Mouse (Mus musculus): Measurements from ENCODE around the gene Galm. TPM values are rescaled to one million over a fixed set of nuclear protein-coding genes. Genes with fewer than 3 reads are reported as not detected.

The Galm gene
- polyA plus RNA-seq, 1 experiment from 2014 or later = 2.8 TPM

GRCm38 (mm10) chr17:80124985-80125750 lies 2.1 kb upstream of the Galm start:
- H3K36me3 ChIP-seq (ENCODE audit: control insufficient read depth, insufficient read depth, low read length) = no peaks in the 10 kb centered on the region
- H3K9me3 ChIP-seq (ENCODE audit: control insufficient read depth, low read length) = no peaks in the 10 kb centered on the region
- no peak overlapping the region for H3K4me3 ChIP-seq (ENCODE audit: low read length)
- no peak overlapping the region for H3K9ac ChIP-seq (ENCODE audit: low read depth, low read length)
- WGBS = 91% methylated on average over 5 of the region's 5 CpGs
- no peak overlapping the region for H3K4me2 ChIP-seq (ENCODE audit: low read length)
- no peaks in the 10 kb centered on the region for H3K27me3 ChIP-seq (replicated peaks; ENCODE audit: control insufficient read depth, insufficient read depth, low read length)
- H3K27ac ChIP-seq (ENCODE audit: low read depth, low read length) = no peak overlapping the region
- ATAC-seq = no peak
- peaks cover 4% of the 10 kb centered on the region for H3K4me1 ChIP-seq (ENCODE audit: control insufficient read depth, insufficient read depth, low read depth, low read length)

- H3K36me3 ChIP-seq (ENCODE audit: control insufficient read depth, insufficient read depth, low read length) = no peaks in the 10 kb centered on the region
- H3K4me3 ChIP-seq (ENCODE audit: low read length) = no peak overlapping the region
- no peak overlapping the region for H3K27ac ChIP-seq (ENCODE audit: low read depth, low read length)
- no peak overlapping the region for H3K9ac ChIP-seq (ENCODE audit: low read depth, low read length)
- H3K4me2 ChIP-seq (ENCODE audit: low read length) = no peak overlapping the region
- ATAC-seq = no peak
- H3K9me3 ChIP-seq (ENCODE audit: control insufficient read depth, low read length) = no peaks in the 10 kb centered on the region
- peaks cover 4% of the 10 kb centered on the region for H3K4me1 ChIP-seq (ENCODE audit: control insufficient read depth, insufficient read depth, low read depth, low read length)
- 87% methylated on average over 6 of the region's 6 CpGs for WGBS
- no peaks in the 10 kb centered on the region for H3K27me3 ChIP-seq (replicated peaks; ENCODE audit: control insufficient read depth, insufficient read depth, low read length)
Measured at GRCm38 (mm10) chr17:80126166-80126565, 1.1 kb upstream of the Galm start.

- H3K4me1 ChIP-seq (ENCODE audit: control insufficient read depth, insufficient read depth, low read depth, low read length) = peaks cover 4% of the 10 kb centered on the region
- no peak for ATAC-seq
- no peak overlapping the region for H3K9ac ChIP-seq (ENCODE audit: low read depth, low read length)
- H3K27me3 ChIP-seq (replicated peaks; ENCODE audit: control insufficient read depth, insufficient read depth, low read length) = no peaks in the 10 kb centered on the region
- no peaks in the 10 kb centered on the region for H3K9me3 ChIP-seq (ENCODE audit: control insufficient read depth, low read length)
- 86% methylated on average over 13 of the region's 13 CpGs for WGBS
- H3K36me3 ChIP-seq (ENCODE audit: control insufficient read depth, insufficient read depth, low read length) = no peaks in the 10 kb centered on the region
- no peak overlapping the region for H3K4me3 ChIP-seq (ENCODE audit: low read length)
- no peak overlapping the region for H3K4me2 ChIP-seq (ENCODE audit: low read length)
- no peak overlapping the region for H3K27ac ChIP-seq (ENCODE audit: low read depth, low read length)
Measured at GRCm38 (mm10) chr17:80128476-80128990, 1.3 kb downstream of the Galm start.

GRCm38 (mm10) chr17:80129387-80129786 lies 2.1 kb downstream of the Galm start:
- ATAC-seq = no peak
- H3K9me3 ChIP-seq (ENCODE audit: control insufficient read depth, low read length) = no peaks in the 10 kb centered on the region
- 78% methylated on average over 4 of the region's 4 CpGs for WGBS
- H3K36me3 ChIP-seq (ENCODE audit: control insufficient read depth, insufficient read depth, low read length) = no peaks in the 10 kb centered on the region
- H3K9ac ChIP-seq (ENCODE audit: low read depth, low read length) = no peak overlapping the region
- H3K27me3 ChIP-seq (replicated peaks; ENCODE audit: control insufficient read depth, insufficient read depth, low read length) = no peaks in the 10 kb centered on the region
- peaks cover 4% of the 10 kb centered on the region for H3K4me1 ChIP-seq (ENCODE audit: control insufficient read depth, insufficient read depth, low read depth, low read length)
- no peak overlapping the region for H3K27ac ChIP-seq (ENCODE audit: low read depth, low read length)
- H3K4me3 ChIP-seq (ENCODE audit: low read length) = no peak overlapping the region
- no peak overlapping the region for H3K4me2 ChIP-seq (ENCODE audit: low read length)

- no peak overlapping the region for H3K27ac ChIP-seq (ENCODE audit: low read depth, low read length)
- no peaks in the 10 kb centered on the region for H3K27me3 ChIP-seq (replicated peaks; ENCODE audit: control insufficient read depth, insufficient read depth, low read length)
- no peak overlapping the region for H3K9ac ChIP-seq (ENCODE audit: low read depth, low read length)
- H3K4me1 ChIP-seq (ENCODE audit: control insufficient read depth, insufficient read depth, low read depth, low read length) = peaks cover 4% of the 10 kb centered on the region
- WGBS = 62% methylated on average over 9 of the region's 9 CpGs
- no peaks in the 10 kb centered on the region for H3K9me3 ChIP-seq (ENCODE audit: control insufficient read depth, low read length)
- H3K4me2 ChIP-seq (ENCODE audit: low read length) = no peak overlapping the region
- H3K36me3 ChIP-seq (ENCODE audit: control insufficient read depth, insufficient read depth, low read length) = no peaks in the 10 kb centered on the region
- no peak for ATAC-seq
- no peak overlapping the region for H3K4me3 ChIP-seq (ENCODE audit: low read length)
Measured at GRCm38 (mm10) chr17:80130718-80131430, 3.6 kb downstream of the Galm start.

- no peak overlapping the region for H3K27ac ChIP-seq (ENCODE audit: low read depth, low read length)
- no peaks in the 10 kb centered on the region for H3K36me3 ChIP-seq (ENCODE audit: control insufficient read depth, insufficient read depth, low read length)
- H3K9ac ChIP-seq (ENCODE audit: low read depth, low read length) = no peak overlapping the region
- 31% methylated on average over 1 of the region's 1 CpGs for WGBS
- peaks cover 4% of the 10 kb centered on the region for H3K4me1 ChIP-seq (ENCODE audit: control insufficient read depth, insufficient read depth, low read depth, low read length)
- H3K4me3 ChIP-seq (ENCODE audit: low read length) = no peak overlapping the region
- ATAC-seq = no peak
- no peak overlapping the region for H3K4me2 ChIP-seq (ENCODE audit: low read length)
- H3K27me3 ChIP-seq (replicated peaks; ENCODE audit: control insufficient read depth, insufficient read depth, low read length) = no peaks in the 10 kb centered on the region
- H3K9me3 ChIP-seq (ENCODE audit: control insufficient read depth, low read length) = no peaks in the 10 kb centered on the region
Measured at GRCm38 (mm10) chr17:80131431-80131766, 4.1 kb downstream of the Galm start.

- 81% methylated on average over 7 of the region's 7 CpGs for WGBS
- H3K9me3 ChIP-seq (ENCODE audit: control insufficient read depth, low read length) = no peaks in the 10 kb centered on the region
- no peaks in the 10 kb centered on the region for H3K36me3 ChIP-seq (ENCODE audit: control insufficient read depth, insufficient read depth, low read length)
- H3K9ac ChIP-seq (ENCODE audit: low read depth, low read length) = no peak overlapping the region
- no peak overlapping the region for H3K4me3 ChIP-seq (ENCODE audit: low read length)
- H3K4me2 ChIP-seq (ENCODE audit: low read length) = no peak overlapping the region
- no peak for ATAC-seq
- no peak overlapping the region for H3K27ac ChIP-seq (ENCODE audit: low read depth, low read length)
- H3K4me1 ChIP-seq (ENCODE audit: control insufficient read depth, insufficient read depth, low read depth, low read length) = peaks cover 4% of the 10 kb centered on the region
- no peaks in the 10 kb centered on the region for H3K27me3 ChIP-seq (replicated peaks; ENCODE audit: control insufficient read depth, insufficient read depth, low read length)
Measured at GRCm38 (mm10) chr17:80131838-80132237, 4.6 kb downstream of the Galm start.

- H3K27me3 ChIP-seq (replicated peaks; ENCODE audit: control insufficient read depth, insufficient read depth, low read length) = no peaks in the 10 kb centered on the region
- H3K36me3 ChIP-seq (ENCODE audit: control insufficient read depth, insufficient read depth, low read length) = no peaks in the 10 kb centered on the region
- H3K9ac ChIP-seq (ENCODE audit: low read depth, low read length) = no peak overlapping the region
- 84% methylated on average over 4 of the region's 4 CpGs for WGBS
- no peak overlapping the region for H3K4me2 ChIP-seq (ENCODE audit: low read length)
- peaks cover 4% of the 10 kb centered on the region for H3K4me1 ChIP-seq (ENCODE audit: control insufficient read depth, insufficient read depth, low read depth, low read length)
- no peak overlapping the region for H3K27ac ChIP-seq (ENCODE audit: low read depth, low read length)
- H3K9me3 ChIP-seq (ENCODE audit: control insufficient read depth, low read length) = no peaks in the 10 kb centered on the region
- no peak for ATAC-seq
- no peak overlapping the region for H3K4me3 ChIP-seq (ENCODE audit: low read length)
Measured at GRCm38 (mm10) chr17:80132502-80132901, 5.2 kb downstream of the Galm start.

- H3K36me3 ChIP-seq (ENCODE audit: control insufficient read depth, insufficient read depth, low read length) = no peaks in the 10 kb centered on the region
- H3K9me3 ChIP-seq (ENCODE audit: control insufficient read depth, low read length) = no peaks in the 10 kb centered on the region
- WGBS = 81% methylated on average over 17 of the region's 17 CpGs
- no peak overlapping the region for H3K4me3 ChIP-seq (ENCODE audit: low read length)
- no peak overlapping the region for H3K9ac ChIP-seq (ENCODE audit: low read depth, low read length)
- no peaks in the 10 kb centered on the region for H3K4me1 ChIP-seq (ENCODE audit: control insufficient read depth, insufficient read depth, low read depth, low read length)
- no peak for ATAC-seq
- no peaks in the 10 kb centered on the region for H3K27me3 ChIP-seq (replicated peaks; ENCODE audit: control insufficient read depth, insufficient read depth, low read length)
- no peak overlapping the region for H3K27ac ChIP-seq (ENCODE audit: low read depth, low read length)
- no peak overlapping the region for H3K4me2 ChIP-seq (ENCODE audit: low read length)
Measured at GRCm38 (mm10) chr17:80138434-80139162, 11.3 kb downstream of the Galm start.

Measured in hindbrain, embryonic 16.5 days (tissue).